Mouse (Mus musculus) megakaryocyte, embryonic 14.5 days (primary cell): ENCODE data around the gene Cables2.

Source experiments
- FLI1 ChIP-seq: IDR thresholded peaks from 2 replicates; pipeline ENCODE4 v1.6.1; 2012; ENCODE audit warnings: low read length, inconsistent platforms, mixed read lengths
- GATA1 ChIP-seq: IDR thresholded peaks from 3 replicates; pipeline ENCODE4 v1.6.1; 2012; ENCODE audit warnings: mixed read lengths, low read length, inconsistent platforms, borderline replicate concordance

GRCm38 (mm10) chr2:180290503-180290902 is 17.2 kb upstream of the Cables2 start:
- TF ChIP-seq GATA1 (no peak), FLI1 (no peak)
